Mouse (Mus musculus): ENCODE results near the gene Litaf.

Litaf gene

DNA sequence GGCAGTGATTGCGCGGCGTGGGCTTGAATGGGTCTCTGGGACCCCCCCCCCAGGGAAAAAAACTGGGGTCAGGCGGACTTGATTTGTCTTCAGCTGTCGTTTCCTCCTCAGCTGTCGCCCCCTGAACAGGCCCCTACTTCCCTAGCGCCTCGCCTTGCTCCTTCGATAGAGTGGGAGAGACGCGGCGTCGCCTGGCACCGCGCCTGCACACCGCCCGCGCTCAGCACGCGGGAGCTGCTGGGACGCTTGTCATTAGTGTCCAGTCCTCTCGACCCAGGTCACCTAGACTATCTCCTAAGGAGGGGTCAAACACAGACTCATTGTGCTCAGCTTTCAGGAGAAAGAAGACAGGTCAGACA is 855 bp upstream of the Litaf start:
- peak; percentile 79 for DNase-seq (ENCODE audit: extremely low spot score, low spot score)

DNA sequence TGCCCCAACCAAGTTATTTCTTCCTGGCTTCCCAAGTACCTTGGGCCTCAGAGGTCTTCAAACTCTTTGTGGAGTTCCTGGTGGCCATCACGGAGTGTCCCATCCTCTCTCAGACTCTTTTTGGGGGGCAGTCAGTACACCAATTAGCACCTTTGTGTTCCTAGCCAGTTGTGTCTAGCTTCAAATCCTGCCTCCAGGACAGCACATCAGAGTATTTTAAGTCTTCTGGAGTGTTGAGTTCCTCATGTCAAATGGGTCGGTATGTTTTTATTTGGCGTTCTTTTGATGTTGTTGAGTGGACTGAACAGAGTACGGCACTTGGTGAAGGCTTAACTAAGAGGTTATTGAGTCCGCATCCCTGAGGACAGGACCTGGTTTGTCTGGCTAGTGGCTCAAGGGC is 526 bp downstream of the Litaf start:
- no peak for DNase-seq (ENCODE audit: extremely low spot score, low spot score)

DNA sequence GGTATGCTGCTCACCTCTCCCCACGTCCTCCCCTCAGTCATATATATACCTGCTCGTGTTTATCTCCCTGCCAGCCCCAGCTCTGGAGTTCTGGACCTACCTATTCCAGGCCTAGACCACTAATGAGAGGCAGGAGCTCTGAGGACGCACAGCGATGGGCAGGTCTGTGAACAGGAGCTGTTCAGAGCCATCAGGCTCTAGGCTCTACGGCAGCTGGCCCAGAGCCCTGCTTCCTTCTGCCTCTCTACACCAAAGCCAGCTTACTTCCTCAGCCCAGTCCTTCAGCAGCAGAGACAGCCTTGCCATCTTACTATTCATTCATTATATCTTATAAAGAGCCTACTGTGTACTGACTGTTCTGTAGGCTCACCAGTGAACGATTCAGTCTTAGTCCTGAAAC is 1.2 kb downstream of the Litaf start:
- DNase-seq (ENCODE audit: extremely low spot score, low spot score): no peak

DNA sequence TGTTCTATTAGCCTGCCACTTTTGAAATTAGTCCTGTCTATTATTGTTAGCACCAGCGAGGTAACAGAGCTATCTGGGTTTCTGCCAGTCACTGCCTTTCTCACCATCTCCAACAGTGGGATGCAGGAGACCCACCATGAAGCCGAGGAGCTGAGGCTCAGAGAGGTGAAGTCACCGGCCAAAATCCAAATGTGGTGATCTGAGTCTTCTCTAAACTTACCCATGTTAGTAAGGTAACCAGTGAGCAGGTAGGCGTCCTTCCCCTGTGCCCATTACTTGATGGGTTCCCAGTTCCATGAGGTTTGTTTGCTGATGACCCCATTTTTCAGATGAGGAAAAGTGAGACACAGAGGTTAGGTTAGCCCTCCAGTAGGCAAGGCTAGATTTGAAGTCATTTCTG is 1.6 kb downstream of the Litaf start:
- DNase-seq (ENCODE audit: extremely low spot score, low spot score): no peak

DNA sequence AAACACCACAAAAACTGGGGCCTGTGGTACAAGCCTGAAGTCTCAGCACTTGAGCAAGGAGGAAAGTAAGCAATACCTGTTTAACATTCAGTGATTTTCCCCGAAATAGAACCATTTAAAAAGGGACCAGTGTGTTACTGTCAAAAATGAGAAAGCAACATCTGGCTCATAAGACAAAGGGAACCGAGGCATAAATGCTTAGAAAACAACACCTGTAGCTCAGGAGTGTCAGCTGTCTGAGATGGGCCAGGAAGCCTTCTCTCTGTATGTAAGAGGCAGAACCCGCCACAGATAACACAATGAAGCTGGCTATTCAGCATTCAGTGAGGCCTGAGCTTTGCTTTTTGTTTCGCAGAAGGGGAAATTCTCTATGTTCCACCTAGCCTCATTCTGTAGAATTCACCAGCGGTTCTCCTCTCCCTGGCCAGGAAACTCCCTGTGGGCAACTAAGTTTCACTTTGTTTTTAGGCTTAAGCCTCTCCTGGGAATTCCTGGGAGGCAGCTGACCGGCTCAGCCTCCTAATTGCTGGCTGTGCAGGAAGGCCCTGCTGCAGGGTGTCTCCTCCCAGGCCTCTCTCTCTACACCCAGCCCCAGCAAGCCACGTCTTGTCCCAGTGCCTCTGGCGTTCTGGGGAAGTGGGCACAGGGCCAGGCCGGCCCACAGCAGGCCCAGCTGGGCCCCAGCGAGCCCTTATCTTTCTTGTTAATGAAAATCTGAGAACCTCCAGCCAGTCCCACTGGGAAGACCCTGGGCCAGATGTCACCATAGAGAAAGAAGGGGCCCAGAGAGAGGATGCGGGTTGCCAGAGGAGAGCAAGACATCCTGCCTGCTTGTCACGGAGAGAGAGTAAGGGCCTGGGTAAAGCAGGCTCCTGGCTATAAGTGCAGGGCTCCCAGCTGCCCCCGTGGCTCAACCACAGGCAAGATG is 2.9 kb downstream of the Litaf start:
- DNase-seq (ENCODE audit: extremely low spot score, low spot score): peak; percentile 31

DNA sequence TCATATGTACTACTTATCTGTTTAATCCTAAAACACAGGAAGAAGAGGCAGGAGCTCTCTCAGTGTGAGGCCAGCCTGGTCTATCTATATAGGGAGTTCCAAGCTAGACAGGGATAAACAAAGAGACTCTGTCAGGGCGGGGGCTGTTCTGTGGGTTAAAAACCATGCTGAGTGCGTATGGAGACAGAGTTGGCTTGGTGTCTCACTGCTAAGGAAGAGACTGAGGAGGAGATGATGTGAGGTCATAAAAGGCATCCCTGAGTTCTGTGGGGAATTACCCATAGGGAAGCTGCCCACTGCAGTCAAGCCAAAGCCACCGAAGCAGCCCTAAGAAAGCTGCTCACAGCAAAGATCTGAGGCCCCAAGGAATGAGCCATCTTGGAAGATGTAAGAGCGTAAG is 5.3 kb downstream of the Litaf start, which contains the start of gene Snn:
Gene Snn (plus strand): TSS at position 301 of the 400 bp plus-strand sequence.
- no peak for DNase-seq (ENCODE audit: extremely low spot score, low spot score)

DNA sequence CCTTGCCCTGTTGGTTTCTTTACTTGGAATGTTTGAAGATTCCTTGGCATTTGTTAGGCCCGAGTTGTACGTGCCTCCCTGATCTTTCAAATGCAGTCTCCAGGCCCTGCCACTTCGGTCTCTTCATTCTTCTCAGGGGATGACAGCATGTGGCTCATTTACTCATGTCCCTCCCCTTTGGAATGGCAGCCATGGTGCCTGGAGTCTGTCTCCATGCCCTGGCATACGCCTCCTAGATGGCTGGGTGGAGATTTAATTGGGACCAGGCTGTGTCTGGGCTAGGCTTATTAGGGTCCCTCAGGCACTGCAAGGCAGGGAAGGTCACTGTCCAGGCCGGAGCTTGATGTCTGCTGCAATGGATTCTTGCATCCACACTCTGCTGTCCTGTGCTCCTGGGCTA is 10.0 kb downstream of the Litaf start:
- no peak for DNase-seq (ENCODE audit: extremely low spot score, low spot score)

DNA sequence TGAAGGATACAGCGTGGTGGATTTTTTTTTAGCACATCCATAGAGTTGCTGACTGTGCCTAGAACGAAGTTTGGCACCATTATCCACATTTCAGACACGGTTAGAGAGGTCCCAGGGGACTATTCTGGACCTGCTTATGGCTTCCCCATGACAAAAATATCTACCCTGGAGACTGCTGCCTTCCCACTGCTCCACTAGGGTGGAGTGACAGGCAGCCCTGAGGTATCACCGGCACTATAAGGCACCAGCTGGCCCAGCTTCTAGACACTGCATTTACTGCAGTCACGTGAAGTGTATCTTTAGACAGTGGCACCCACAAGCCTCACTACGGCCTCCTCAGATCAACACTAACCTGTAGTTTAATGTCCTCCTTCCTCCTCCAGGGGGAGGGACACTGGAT is 11.1 kb downstream of the Litaf start:
- DNase-seq (ENCODE audit: extremely low spot score, low spot score): no peak

DNA sequence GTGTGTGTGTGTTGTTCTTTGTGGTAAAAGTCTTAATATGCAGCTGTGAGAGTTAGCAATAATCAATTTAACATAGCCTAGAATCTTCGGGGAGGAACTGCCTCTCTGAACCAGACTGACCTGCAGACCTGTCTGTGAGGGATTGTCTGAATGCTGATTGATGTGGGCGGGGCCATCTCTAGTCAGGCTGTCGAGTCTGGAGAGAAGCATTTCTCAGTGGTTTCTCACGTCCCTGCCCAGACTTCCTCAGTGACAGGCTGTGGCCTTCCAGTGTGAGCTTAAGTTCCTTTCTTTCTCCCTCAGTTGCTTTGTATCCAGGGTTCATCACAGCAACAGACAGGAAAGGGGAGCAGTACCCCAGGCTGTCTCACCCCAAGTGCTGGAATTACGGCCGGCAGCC is 11.5 kb downstream of the Litaf start:
- no peak for DNase-seq (ENCODE audit: extremely low spot score, low spot score)

DNA sequence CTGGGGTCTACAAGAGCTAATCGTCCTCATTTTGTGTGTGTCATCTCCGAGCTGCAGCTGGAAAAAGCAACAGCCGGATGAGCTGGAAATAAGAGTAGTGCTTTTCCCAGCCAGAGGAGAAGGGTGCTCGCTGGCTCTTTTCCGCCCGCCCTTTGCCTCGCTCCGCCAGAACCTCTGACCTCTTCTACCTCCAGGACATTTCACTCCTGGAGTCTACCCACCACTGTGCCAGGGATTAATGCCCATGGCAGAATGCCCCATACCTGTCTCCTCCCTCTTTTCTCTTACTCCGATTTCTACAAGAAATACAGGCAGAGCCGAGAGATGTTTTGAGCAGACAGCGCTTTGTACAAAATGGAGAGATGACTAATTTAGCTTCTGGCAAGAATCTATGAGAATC is 14.8 kb downstream of the Litaf start:
- DNase-seq (ENCODE audit: extremely low spot score, low spot score): no peak

DNA sequence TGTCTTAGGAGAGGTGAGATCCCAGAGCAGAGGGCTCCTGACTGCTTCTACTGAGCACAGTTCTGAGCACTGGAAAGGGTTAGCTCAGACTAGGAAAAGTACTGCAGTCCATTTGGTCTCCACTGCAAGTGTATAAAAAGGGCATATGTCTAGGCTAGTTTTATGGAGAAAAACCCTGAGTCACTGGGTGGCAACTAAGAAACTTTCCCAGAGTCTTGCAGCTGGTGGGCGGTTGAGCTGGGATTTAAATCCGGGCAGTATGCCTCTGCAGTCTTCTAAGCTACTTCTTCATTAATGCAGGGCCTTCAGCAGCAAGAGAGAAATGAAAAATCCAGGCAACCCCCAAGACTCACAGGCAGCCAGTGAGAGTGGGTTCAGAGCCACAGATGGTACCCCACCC is 15.7 kb downstream of the Litaf start:
- DNase-seq (ENCODE audit: extremely low spot score, low spot score): no peak

DNA sequence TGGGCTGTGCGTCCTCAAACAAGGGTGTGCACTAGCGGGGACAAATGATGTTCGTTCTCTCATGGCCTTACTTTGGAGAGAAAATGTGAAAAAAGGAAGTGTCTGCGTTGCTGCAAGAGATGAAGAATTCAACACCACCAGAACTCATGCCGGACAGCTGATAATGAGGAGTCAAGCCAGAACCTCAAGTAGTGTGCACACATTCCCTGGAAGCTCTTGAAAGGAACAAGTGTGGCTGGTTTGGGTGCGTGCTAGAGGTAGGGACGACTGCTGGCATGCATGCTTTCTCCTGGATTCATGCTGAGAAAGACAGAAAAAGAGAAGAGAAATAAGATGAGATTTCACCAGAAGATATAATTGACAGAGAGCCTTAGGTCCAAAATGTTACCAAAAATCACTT is 18.8 kb downstream of the Litaf start:
- no peak for DNase-seq (ENCODE audit: extremely low spot score, low spot score)

DNA sequence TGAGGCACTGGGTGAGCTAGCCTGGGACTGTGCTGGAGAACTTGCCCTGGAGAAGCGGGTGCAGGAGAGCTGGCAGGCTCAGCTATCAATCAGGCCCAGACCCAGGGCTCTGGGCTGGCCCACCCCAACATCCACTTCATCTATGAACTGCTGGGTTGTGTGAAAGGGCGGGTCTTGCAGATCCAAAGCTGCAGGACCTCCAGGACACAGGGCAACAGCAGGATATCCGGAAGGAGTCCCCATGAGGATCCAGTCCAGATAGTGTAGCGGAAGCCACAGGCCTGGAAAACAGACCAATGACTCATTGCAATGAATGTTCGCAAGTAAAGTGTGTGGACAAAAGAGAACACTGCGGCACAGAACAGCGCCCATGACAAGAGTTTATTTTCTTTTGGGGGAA is 19.5 kb downstream of the Litaf start:
- DNase-seq (ENCODE audit: extremely low spot score, low spot score): no peak

DNA sequence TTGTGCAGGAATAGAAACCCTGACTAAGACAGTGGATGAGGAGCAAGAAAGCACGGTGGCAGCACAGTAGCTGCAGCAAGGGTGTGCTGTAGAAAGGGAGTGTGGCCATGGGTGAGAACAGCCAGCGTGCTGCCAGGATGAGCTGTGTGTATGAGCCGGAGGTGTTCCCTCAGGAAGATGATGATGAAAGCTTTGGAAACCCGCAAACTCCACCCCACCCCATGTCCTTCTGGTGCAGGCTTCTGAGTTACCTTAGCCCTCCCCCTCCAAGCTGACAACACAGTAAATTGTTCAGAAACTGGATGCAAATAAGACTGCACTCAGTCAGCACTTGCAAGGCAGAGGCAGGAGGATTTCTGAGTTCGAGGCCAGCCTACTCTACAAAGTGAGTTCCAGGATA is 22.7 kb downstream of the Litaf start:
- no peak for DNase-seq (ENCODE audit: extremely low spot score, low spot score)

DNA sequence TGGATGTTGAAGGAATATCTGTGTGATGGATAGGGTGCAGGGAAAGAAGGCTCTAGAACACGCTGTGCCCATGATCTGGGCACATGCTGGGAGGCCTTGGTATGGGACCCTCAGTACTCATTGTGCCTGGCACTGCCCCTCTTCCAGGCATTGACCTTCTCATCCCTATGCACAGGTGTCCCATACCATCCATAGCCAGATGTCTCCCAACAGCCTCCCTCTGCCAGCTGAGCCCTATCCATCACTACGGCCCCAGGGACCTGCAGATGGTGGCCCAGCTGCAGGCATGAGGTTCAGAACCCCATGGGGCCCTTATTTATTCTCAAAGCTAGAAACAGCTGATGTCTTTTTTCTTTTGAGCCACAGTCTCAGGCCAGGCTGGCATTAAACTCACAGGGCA is 25.4 kb downstream of the Litaf start:
- no peak for DNase-seq (ENCODE audit: extremely low spot score, low spot score)

DNA sequence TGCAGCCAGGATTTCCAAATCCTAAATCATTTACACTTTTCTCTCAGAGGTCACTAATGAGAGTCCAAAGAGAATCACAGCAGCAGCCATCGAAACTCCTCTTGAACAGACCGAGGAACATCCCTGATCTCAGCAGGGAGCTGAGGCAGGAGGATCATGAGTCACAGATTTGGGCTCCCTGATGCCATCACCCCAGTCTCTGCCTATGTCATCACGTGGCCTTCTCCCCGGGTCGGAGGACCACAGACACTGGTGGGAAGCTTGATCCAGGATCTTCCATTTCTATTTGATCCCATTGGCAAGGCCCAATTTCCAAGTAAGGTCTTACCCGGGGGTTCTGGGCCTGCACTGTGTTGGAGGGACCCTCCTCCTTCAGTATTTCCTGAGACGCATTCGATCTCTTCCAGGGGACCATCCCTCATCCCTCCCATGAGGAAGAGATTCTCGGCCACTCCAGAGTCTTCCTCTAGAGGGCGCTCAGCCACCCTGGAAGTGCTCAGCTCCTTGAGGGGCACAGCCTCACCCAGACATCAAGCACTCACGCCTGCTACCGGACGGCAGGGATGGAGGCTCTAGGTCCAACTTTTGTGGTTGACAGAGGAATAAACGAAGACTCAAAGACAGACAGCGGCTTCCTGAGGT is 30.0 kb downstream of the Litaf start:
- DNase-seq (ENCODE audit: extremely low spot score, low spot score): peak; percentile 84

DNA sequence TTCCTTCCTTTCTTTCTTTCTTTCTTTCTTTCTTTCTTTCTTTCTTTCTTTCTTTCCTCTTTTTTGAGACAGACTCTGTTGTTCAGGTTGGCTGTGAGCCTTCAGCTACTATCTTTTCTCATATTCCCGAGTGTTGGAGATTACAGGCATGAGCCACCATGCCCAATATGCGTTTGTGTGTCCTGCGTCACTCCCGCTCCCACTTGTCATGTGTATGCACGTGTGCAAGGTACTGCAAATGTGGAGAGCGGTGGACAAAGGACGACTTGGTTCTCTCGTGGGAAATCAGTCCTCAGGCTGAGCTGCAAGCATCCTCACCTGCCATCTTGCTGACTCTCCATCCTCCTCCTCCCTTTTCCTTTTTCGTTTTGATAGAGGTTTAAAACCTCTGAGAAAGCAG is 30.7 kb downstream of the Litaf start:
- DNase-seq (ENCODE audit: extremely low spot score, low spot score): no peak

DNA sequence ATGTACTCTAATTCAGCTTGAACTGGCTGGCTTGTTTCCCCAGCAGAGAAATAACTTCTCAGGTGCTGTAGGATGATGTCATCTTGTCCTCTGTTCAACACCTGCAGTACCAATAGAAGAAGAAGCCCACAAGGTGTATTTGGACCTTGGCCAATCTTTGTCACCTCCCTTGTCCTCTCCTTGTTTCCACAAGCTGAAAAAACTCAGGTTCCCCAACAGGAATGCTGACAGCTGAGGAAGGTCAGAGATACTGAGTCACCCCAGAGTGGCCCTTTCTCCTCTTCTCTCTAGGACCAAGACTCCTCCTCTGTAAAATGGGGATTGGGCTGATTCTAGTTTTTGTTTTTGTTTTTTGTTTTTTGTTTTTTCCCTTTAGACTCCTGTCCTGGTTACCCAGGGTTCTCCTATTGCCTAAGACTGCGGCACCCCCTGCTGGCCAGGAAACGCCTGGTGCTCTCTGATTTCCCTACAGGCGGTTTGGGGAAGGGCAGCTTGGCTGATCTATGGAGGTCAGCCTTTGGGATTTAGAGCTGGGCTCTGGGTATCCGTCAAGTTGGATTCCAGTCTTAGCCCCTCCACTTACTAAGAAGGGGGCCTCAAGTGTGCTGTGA is 31.7 kb downstream of the Litaf start:
- peak; percentile 77 for DNase-seq (ENCODE audit: extremely low spot score, low spot score)

DNA sequence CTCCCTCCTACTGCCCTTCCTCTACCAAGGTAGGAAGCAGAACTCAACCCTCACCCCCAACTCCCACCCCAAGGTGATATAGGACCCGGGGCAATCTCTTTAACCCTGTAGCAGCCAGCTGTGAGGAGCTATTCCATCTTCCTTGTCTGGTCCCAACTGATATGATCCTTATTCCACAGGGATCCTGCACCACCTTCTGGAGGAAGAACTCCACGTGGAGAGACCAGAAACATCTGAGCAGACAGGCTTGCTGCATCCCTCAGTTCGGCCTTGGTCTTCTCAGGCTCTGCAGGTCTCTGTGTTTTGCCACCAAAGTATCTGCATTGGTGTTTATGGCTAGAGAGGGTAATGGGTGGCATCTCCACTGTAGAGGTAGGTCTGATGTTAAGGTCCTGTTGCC is 34.6 kb downstream of the Litaf start:
- no peak for DNase-seq (ENCODE audit: extremely low spot score, low spot score)

DNA sequence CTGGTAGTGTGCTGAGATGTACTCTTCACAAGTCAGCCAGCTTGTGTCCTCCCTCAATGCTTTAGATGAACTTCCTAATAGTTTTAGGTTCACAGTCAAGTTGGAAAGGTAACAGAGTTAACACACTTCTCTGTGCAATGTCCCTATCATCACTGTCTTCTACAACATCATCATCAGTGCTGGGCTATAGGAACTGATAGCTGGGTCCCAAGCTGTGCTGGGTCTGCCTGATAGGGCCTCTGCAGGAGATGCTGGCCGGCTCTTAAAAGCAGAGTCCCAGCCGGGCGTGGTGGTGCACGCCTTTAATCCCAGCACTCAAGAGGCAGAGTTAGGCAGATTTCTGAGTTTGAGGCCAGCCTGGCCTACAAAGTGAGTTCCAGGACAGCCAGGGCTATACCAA is 35.1 kb downstream of the Litaf start:
- DNase-seq (ENCODE audit: extremely low spot score, low spot score): no peak

DNA sequence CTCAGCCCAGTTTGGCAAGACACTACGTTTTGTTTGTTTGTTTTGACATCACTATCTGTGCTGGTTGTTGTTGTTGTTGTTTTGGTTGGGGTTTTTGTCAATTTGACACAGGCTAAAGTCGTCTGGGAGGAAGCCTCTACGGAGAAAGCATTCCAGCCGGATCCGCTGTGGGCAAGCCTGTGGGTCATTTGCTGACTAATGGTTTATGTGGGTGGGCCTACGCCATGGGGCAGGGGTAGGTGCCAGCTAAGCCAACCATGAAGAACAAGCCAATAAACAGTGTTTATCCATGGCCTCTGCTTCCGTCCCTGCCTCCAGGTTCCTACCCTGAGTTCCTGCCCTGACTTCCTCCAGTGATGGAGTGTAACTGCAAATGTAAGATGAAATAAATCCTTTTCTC is 37.8 kb downstream of the Litaf start:
- DNase-seq (ENCODE audit: extremely low spot score, low spot score): no peak

DNA sequence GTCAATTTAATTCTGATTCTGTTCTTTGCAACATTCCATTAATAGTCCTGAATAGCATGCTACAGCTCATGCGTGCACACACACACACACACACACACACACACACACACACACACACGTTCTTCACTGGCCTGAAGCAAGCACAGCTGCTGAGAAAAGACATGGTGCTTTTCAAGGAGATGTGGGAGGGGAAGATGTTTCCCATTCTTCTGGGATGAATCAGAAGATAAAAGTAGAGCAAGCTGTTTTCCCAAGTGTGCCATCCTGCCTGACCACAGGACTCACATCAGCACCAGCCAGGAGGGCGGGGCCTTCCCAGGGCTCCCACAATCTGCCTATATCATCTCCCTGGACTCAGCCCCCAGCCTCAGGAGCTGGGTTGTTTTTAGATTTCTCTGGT is 41.1 kb downstream of the Litaf start:
- no peak for DNase-seq (ENCODE audit: extremely low spot score, low spot score)

DNA sequence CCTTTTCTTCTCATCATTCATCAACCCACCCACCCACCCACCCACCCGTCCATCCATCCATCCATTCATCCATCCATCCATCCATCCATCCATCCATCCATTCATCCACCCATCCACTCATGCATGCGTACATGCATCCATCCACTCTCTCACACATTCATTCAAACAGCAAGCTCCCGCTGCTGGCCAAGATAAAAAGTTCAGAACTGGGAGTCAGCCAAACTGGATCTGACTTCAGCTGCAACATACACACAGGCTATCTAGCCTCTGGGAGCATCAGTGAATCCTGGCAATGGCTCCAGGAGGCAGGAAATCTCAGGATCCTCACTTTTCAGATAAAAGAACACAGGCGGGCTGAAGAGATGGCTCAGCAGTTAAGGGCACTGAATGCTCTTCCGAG is 42.3 kb downstream of the Litaf start:
- DNase-seq (ENCODE audit: extremely low spot score, low spot score): no peak

Data from neural tube, embryonic 10.5 days (tissue).